Mouse (Mus musculus) stomach, embryonic 16.5 days (tissue): ENCODE data around the gene E2f8. TPM values are rescaled to one million over a fixed set of nuclear protein-coding genes. Genes with fewer than 3 reads are reported as not detected.

Experiments used
- ATAC-seq: fragments of 200-750 bp; cut with Nextera tagmentation; 2 replicates; pipeline ENCODE4 v1.8.0; 2017; ENCODE audit warnings: moderate number of reproducible peaks, moderate TSS enrichment; ENCODE audit not compliant: insufficient read depth, low FRiP score
- H3K27ac ChIP-seq: fragments of 300-500 bp; sonication (generic); 2 replicates; pipeline ENCODE4 v1.5.1; 2014; ENCODE audit warnings: low read length
- H3K27me3 ChIP-seq: fragments of 300-500 bp; sonication (generic); 2 replicates; pipeline ENCODE4 v1.6.1; 2014; ENCODE audit warnings: low read length, control low read depth, mixed read lengths; ENCODE audit not compliant: control insufficient read depth, insufficient read depth
- H3K36me3 ChIP-seq: fragments of 300-500 bp; sonication (generic); 2 replicates; pipeline ENCODE4 v1.6.1; 2014; ENCODE audit warnings: low read length; ENCODE audit not compliant: control insufficient read depth, insufficient read depth
- H3K4me1 ChIP-seq: fragments of 300-500 bp; sonication (generic); 2 replicates; pipeline ENCODE4 v1.6.1; 2014; ENCODE audit warnings: low read length, control low read depth, mixed read lengths; ENCODE audit not compliant: control insufficient read depth, insufficient read depth
- H3K4me2 ChIP-seq: fragments of 300-500 bp; sonication (generic); 2 replicates; pipeline ENCODE4 v1.6.1; 2014; ENCODE audit warnings: low read depth, low read length, mixed read lengths
- H3K4me3 ChIP-seq: fragments of 300-500 bp; sonication (generic); replicated peaks from 2 replicates; pipeline ENCODE4 v1.5.1; 2014; ENCODE audit warnings: mild to moderate bottlenecking, low read length
- H3K9ac ChIP-seq: fragments of 300-500 bp; sonication (generic); 2 replicates; pipeline ENCODE4 v1.6.1; 2014; ENCODE audit warnings: low read length
- H3K9me3 ChIP-seq: fragments of 300-500 bp; sonication (generic); replicated peaks from 2 replicates; pipeline ENCODE4 v1.6.1; 2016; ENCODE audit warnings: low read length, control low read depth; ENCODE audit not compliant: control insufficient read depth
- WGBS: fragments of 180-500 bp; shearing (Covaris S2); extraction: QIAGEN DNeasy Blood & Tissue Kit; methylation state at CpG from one replicate; pipeline ENCODE4 v1.1.7; 2014; 5-methylcytosine and 5-hydroxymethylcytosine counted together
- polyA plus RNA-seq: library from polyadenylated mRNA; unstranded; fragments of >200 nt; fragmentation: Nextera tagmentation; extraction: Ambion mirVana; gene quantifications from 2 replicates; pipeline ENCODE4 v1.2.1, GENCODE M21; 2015

The E2f8 gene
- polyA plus RNA-seq, 1 experiment from 2014 or later: 19.9 TPM

GRCm38 (mm10) chr7:48838434-48838833, 43.0 kb downstream of the E2f8 start:
- Histone ChIP-seq H3K9me3 (no peaks in the 10 kb centered on the region), H3K27ac (no peak overlapping the region), H3K9ac (no peak overlapping the region), H3K4me3 (no peak overlapping the region), H3K4me2 (no peak overlapping the region), H3K4me1 (0 out of 2 replicates have a peak, but pooled peaks cover 3% of the 10 kb centered on the region), H3K36me3 (no peaks in the 10 kb centered on the region), H3K27me3 (no peaks in the 10 kb centered on the region)
- 60% methylated on average over 2 of the region's 2 CpGs for WGBS
- ATAC-seq: no peak

GRCm38 (mm10) chr7:48836949-48837348, 44.4 kb downstream of the E2f8 start:
- Histone ChIP-seq H3K4me2 (no peak overlapping the region), H3K36me3 (no peaks in the 10 kb centered on the region), H3K9ac (no peak overlapping the region), H3K9me3 (no peaks in the 10 kb centered on the region), H3K27me3 (no peaks in the 10 kb centered on the region), H3K4me3 (no peak overlapping the region), H3K27ac (no peak overlapping the region), H3K4me1 (0 out of 2 replicates have a peak, but pooled peaks cover 6% of the 10 kb centered on the region)
- no peak for ATAC-seq
- 67% methylated on average over 6 of the region's 6 CpGs for WGBS

GRCm38 (mm10) chr7:48834989-48835626, 46.3 kb downstream of the E2f8 start:
- 84% methylated on average over 12 of the region's 12 CpGs for WGBS
- no peak for ATAC-seq
- no peak overlapping the region for H3K4me3 ChIP-seq

GRCm38 (mm10) chr7:48834371-48834970, 46.9 kb downstream of the E2f8 start:
- Histone ChIP-seq H3K9ac (no peak overlapping the region), H3K36me3 (no peaks in the 10 kb centered on the region), H3K27ac (no peak overlapping the region), H3K4me1 (0 out of 2 replicates have a peak, but pooled peaks cover 2% of the 10 kb centered on the region), H3K4me3 (no peak overlapping the region), H3K9me3 (no peaks in the 10 kb centered on the region), H3K4me2 (no peak overlapping the region), H3K27me3 (no peaks in the 10 kb centered on the region)
- ATAC-seq: no peak
- WGBS: 52% methylated on average over 4 of the region's 4 CpGs

More at GRCm38 (mm10) chr7:48834989-48835626, 46.3 kb downstream of the E2f8 start:
- H3K27ac ChIP-seq: no peak overlapping the region
- no peak overlapping the region for H3K9ac ChIP-seq
- no peak overlapping the region for H3K4me2 ChIP-seq
- no peaks in the 10 kb centered on the region for H3K27me3 ChIP-seq
- 0 out of 2 replicates have a peak, but pooled peaks cover 2% of the 10 kb centered on the region for H3K4me1 ChIP-seq
- H3K9me3 ChIP-seq: no peaks in the 10 kb centered on the region
- H3K36me3 ChIP-seq: no peaks in the 10 kb centered on the region

- 0 out of 2 replicates have a peak, but pooled peaks cover 2% of the 10 kb centered on the region for H3K4me1 ChIP-seq
- no peak overlapping the region for H3K4me2 ChIP-seq
- no peaks in the 10 kb centered on the region for H3K27me3 ChIP-seq
- no peaks in the 10 kb centered on the region; the same call in 1 of the 2 replicates for H3K36me3 ChIP-seq
- no peak overlapping the region for H3K4me3 ChIP-seq
- H3K9me3 ChIP-seq: no peaks in the 10 kb centered on the region
- WGBS: 52% methylated on average over 1 of the region's 1 CpGs
- no peak overlapping the region for H3K27ac ChIP-seq
- H3K9ac ChIP-seq: no peak overlapping the region
- ATAC-seq: no peak
Observed at GRCm38 (mm10) chr7:48832735-48833134, 48.7 kb downstream of the E2f8 start.

GRCm38 (mm10) chr7:48830395-48830794, 51.0 kb downstream of the E2f8 start:
- no peaks in the 10 kb centered on the region for H3K27me3 ChIP-seq
- H3K4me1 ChIP-seq: 0 out of 2 replicates have a peak, but pooled peaks cover 2% of the 10 kb centered on the region
- 23% methylated on average over 2 of the region's 2 CpGs for WGBS
- no peak overlapping the region for H3K4me3 ChIP-seq
- no peaks in the 10 kb centered on the region for H3K9me3 ChIP-seq
- H3K36me3 ChIP-seq: peaks cover 7% of the 10 kb centered on the region; the same call in 1 of the 2 replicates
- ATAC-seq: no peak
- no peak overlapping the region for H3K9ac ChIP-seq
- H3K27ac ChIP-seq: no peak overlapping the region
- no peak overlapping the region for H3K4me2 ChIP-seq

- no peak overlapping the region for H3K9ac ChIP-seq
- no peak overlapping the region for H3K4me3 ChIP-seq
- no peak overlapping the region for H3K27ac ChIP-seq
- WGBS: 75% methylated on average over 5 of the region's 5 CpGs
- ATAC-seq: no peak
- H3K4me1 ChIP-seq: 0 out of 2 replicates have a peak, but pooled peaks cover 2% of the 10 kb centered on the region
- no peaks in the 10 kb centered on the region for H3K27me3 ChIP-seq
- no peak overlapping the region for H3K4me2 ChIP-seq
- no peaks in the 10 kb centered on the region for H3K9me3 ChIP-seq
- peaks cover 10% of the 10 kb centered on the region; the same call in 1 of the 2 replicates for H3K36me3 ChIP-seq
Observed at GRCm38 (mm10) chr7:48829177-48829910, 52.1 kb downstream of the E2f8 start.

GRCm38 (mm10) chr7:48825170-48825569, 56.2 kb downstream of the E2f8 start:
- Histone ChIP-seq H3K9ac (no peak overlapping the region), H3K27me3 (no peaks in the 10 kb centered on the region), H3K4me1 (no peaks in the 10 kb centered on the region), H3K4me2 (no peak overlapping the region), H3K27ac (no peak overlapping the region), H3K4me3 (no peak overlapping the region), H3K36me3 (peaks cover 23% of the 10 kb centered on the region), H3K9me3 (no peaks in the 10 kb centered on the region)
- no peak for ATAC-seq
- WGBS: 81% methylated on average over 6 of the region's 6 CpGs

- Histone ChIP-seq H3K27ac (no peak overlapping the region), H3K4me3 (no peak overlapping the region), H3K36me3 (peaks cover 23% of the 10 kb centered on the region), H3K9ac (no peak overlapping the region), H3K4me1 (no peaks in the 10 kb centered on the region), H3K27me3 (no peaks in the 10 kb centered on the region), H3K4me2 (no peak overlapping the region), H3K9me3 (no peaks in the 10 kb centered on the region)
- no peak for ATAC-seq
- 87% methylated on average over 1 of the region's 1 CpGs for WGBS
Observed at GRCm38 (mm10) chr7:48824671-48825070, 56.7 kb downstream of the E2f8 start.
